Mouse (Mus musculus) liver, embryonic 15.5 days (tissue): Measurements from ENCODE around the gene Wdr60. TPM values are rescaled to one million over a fixed set of nuclear protein-coding genes. Genes with fewer than 3 reads are reported as not detected.

Source experiments
- ATAC-seq: fragments of 200-750 bp; cut with Nextera tagmentation; 2 replicates; pipeline ENCODE4 v1.8.0; 2017; ENCODE audit warnings: moderate number of reproducible peaks, mild to moderate bottlenecking, moderate library complexity; ENCODE audit not compliant: insufficient read depth
- H3K27ac ChIP-seq: fragments of 300-500 bp; sonication (generic); replicated peaks from 2 replicates; pipeline ENCODE4 v1.5.1; 2015; ENCODE audit warnings: mild to moderate bottlenecking, inconsistent platforms
- H3K27me3 ChIP-seq: fragments of 300-500 bp; sonication (generic); 2 replicates; pipeline ENCODE4 v1.6.1; 2015; ENCODE audit warnings: mild to moderate bottlenecking, inconsistent platforms
- H3K36me3 ChIP-seq: fragments of 300-500 bp; sonication (generic); replicated peaks from 2 replicates; pipeline ENCODE4 v1.6.1; 2015; ENCODE audit warnings: moderate library complexity, mild to moderate bottlenecking, inconsistent platforms
- H3K4me1 ChIP-seq: fragments of 300-500 bp; sonication (generic); replicated peaks from 2 replicates; pipeline ENCODE4 v1.6.1; 2015; ENCODE audit warnings: inconsistent platforms
- H3K4me2 ChIP-seq: fragments of 300-500 bp; sonication (generic); 2 replicates; pipeline ENCODE4 v1.6.1; 2015; ENCODE audit warnings: moderate library complexity, mild to moderate bottlenecking, inconsistent platforms
- H3K4me3 ChIP-seq: fragments of 300-500 bp; sonication (generic); replicated peaks from 2 replicates; pipeline ENCODE4 v1.5.1; 2015; ENCODE audit warnings: mild to moderate bottlenecking, inconsistent platforms
- H3K9ac ChIP-seq: fragments of 300-500 bp; sonication (generic); 2 replicates; pipeline ENCODE4 v1.6.1; 2015; ENCODE audit warnings: moderate library complexity, mild to moderate bottlenecking, inconsistent platforms
- H3K9me3 ChIP-seq: fragments of 300-500 bp; sonication (generic); replicated peaks from 2 replicates; pipeline ENCODE4 v1.6.1; 2016; ENCODE audit warnings: inconsistent platforms
- WGBS: fragments of 180-500 bp; shearing (Covaris S2); methylation state at CpG from one replicate; pipeline ENCODE4 v1.1.7; 2015; ENCODE audit warnings: mixed read lengths; ENCODE audit not compliant: insufficient replicate concordance; 5-methylcytosine and 5-hydroxymethylcytosine counted together
- polyA plus RNA-seq: library from polyadenylated mRNA; unstranded; fragments of >200 nt; fragmentation: Nextera tagmentation; extraction: Ambion mirVana; gene quantifications from 2 replicates; pipeline ENCODE4 v1.2.1, GENCODE M21; 2015

The Wdr60 gene
- polyA plus RNA-seq, 1 experiment from 2014 or later = 3.1 TPM

- no peak overlapping the region for H3K4me3 ChIP-seq
- no peaks in the 10 kb centered on the region for H3K36me3 ChIP-seq
- no peak overlapping the region for H3K4me2 ChIP-seq
- H3K9ac ChIP-seq = no peak overlapping the region
- ATAC-seq = no peak
- H3K4me1 ChIP-seq = no peaks in the 10 kb centered on the region
- 72% methylated on average over 12 of the region's 12 CpGs for WGBS
- H3K27me3 ChIP-seq = no peaks in the 10 kb centered on the region
- H3K27ac ChIP-seq = no peak overlapping the region
- H3K9me3 ChIP-seq = no peaks in the 10 kb centered on the region
These were observed 31.2 kb downstream of the Wdr60 start for GRCm38 (mm10) chr12:116231612-116232011.

GRCm38 (mm10) chr12:116229451-116229850, 33.4 kb downstream of the Wdr60 start:
- Histone ChIP-seq H3K4me1 (no peaks in the 10 kb centered on the region), H3K36me3 (peaks cover 4% of the 10 kb centered on the region; the same call in 1 of the 2 replicates), H3K27me3 (no peaks in the 10 kb centered on the region), H3K9me3 (no peaks in the 10 kb centered on the region), H3K4me2 (no peak overlapping the region), H3K9ac (no peak overlapping the region), H3K4me3 (no peak overlapping the region), H3K27ac (no peak overlapping the region)
- WGBS = 72% methylated on average over 3 of the region's 3 CpGs
- ATAC-seq = no peak

- no peak for ATAC-seq
- H3K36me3 ChIP-seq = peaks cover 7% of the 10 kb centered on the region; the same call in 1 of the 2 replicates
- WGBS = 69% methylated on average over 10 of the region's 10 CpGs
These were observed 36.3 kb downstream of the Wdr60 start for GRCm38 (mm10) chr12:116226289-116227057.

GRCm38 (mm10) chr12:116223107-116223506, 39.7 kb downstream of the Wdr60 start:
- Histone ChIP-seq H3K4me1 (no peaks in the 10 kb centered on the region), H3K4me2 (no peak overlapping the region), H3K9ac (no peak overlapping the region), H3K36me3 (peaks cover 7% of the 10 kb centered on the region; the same call in 1 of the 2 replicates), H3K27me3 (no peaks in the 10 kb centered on the region), H3K9me3 (no peaks in the 10 kb centered on the region), H3K4me3 (no peak overlapping the region), H3K27ac (no peak overlapping the region)
- ATAC-seq = no peak
- 81% methylated on average over 2 of the region's 2 CpGs for WGBS

More at GRCm38 (mm10) chr12:116226289-116227057, 36.3 kb downstream of the Wdr60 start:
- no peaks in the 10 kb centered on the region for H3K4me1 ChIP-seq
- H3K9me3 ChIP-seq = no peaks in the 10 kb centered on the region
- no peaks in the 10 kb centered on the region for H3K27me3 ChIP-seq
- H3K4me3 ChIP-seq = no peak overlapping the region
- H3K27ac ChIP-seq = no peak overlapping the region
- H3K4me2 ChIP-seq = no peak overlapping the region
- H3K9ac ChIP-seq = no peak overlapping the region

GRCm38 (mm10) chr12:116207486-116207885, 55.3 kb downstream of the Wdr60 start:
- WGBS = 82% methylated on average over 8 of the region's 8 CpGs
- H3K4me3 ChIP-seq = no peak overlapping the region
- no peak overlapping the region for H3K27ac ChIP-seq
- H3K4me2 ChIP-seq = no peak overlapping the region
- H3K9me3 ChIP-seq = no peaks in the 10 kb centered on the region
- H3K27me3 ChIP-seq = no peaks in the 10 kb centered on the region
- no peak overlapping the region for H3K9ac ChIP-seq
- no peaks in the 10 kb centered on the region for H3K4me1 ChIP-seq
- 0 out of 2 replicates have a peak, but pooled peaks cover 4% of the 10 kb centered on the region for H3K36me3 ChIP-seq
- no peak for ATAC-seq

- Histone ChIP-seq H3K27ac (no peak overlapping the region), H3K4me1 (no peaks in the 10 kb centered on the region), H3K27me3 (no peaks in the 10 kb centered on the region), H3K9me3 (no peaks in the 10 kb centered on the region), H3K36me3 (0 out of 2 replicates have a peak, but pooled peaks cover 4% of the 10 kb centered on the region), H3K4me3 (no peak overlapping the region), H3K9ac (no peak overlapping the region), H3K4me2 (no peak overlapping the region)
- no peak for ATAC-seq
- WGBS = 69% methylated on average over 3 of the region's 3 CpGs
These were observed 57.1 kb downstream of the Wdr60 start for GRCm38 (mm10) chr12:116205726-116206125.

GRCm38 (mm10) chr12:116202176-116202981, 60.4 kb downstream of the Wdr60 start:
- Histone ChIP-seq H3K36me3 (no peaks in the 10 kb centered on the region), H3K4me1 (no peaks in the 10 kb centered on the region), H3K4me2 (no peak overlapping the region), H3K4me3 (no peak overlapping the region), H3K27me3 (no peaks in the 10 kb centered on the region), H3K9me3 (no peaks in the 10 kb centered on the region), H3K9ac (no peak overlapping the region), H3K27ac (no peak overlapping the region)
- no peak for ATAC-seq
- 27% methylated on average over 9 of the region's 9 CpGs for WGBS

- H3K9ac ChIP-seq = no peak overlapping the region
- no peaks in the 10 kb centered on the region for H3K27me3 ChIP-seq
- no peaks in the 10 kb centered on the region for H3K4me1 ChIP-seq
- H3K4me2 ChIP-seq = no peak overlapping the region
- 71% methylated on average over 6 of the region's 6 CpGs for WGBS
- H3K36me3 ChIP-seq = no peaks in the 10 kb centered on the region
- H3K27ac ChIP-seq = no peak overlapping the region
- no peak for ATAC-seq
- H3K9me3 ChIP-seq = no peaks in the 10 kb centered on the region
- H3K4me3 ChIP-seq = no peak overlapping the region
These were observed 64.0 kb downstream of the Wdr60 start for GRCm38 (mm10) chr12:116198791-116199190.

GRCm38 (mm10) chr12:116196221-116196620, 66.6 kb downstream of the Wdr60 start:
- Histone ChIP-seq H3K27me3 (no peaks in the 10 kb centered on the region), H3K27ac (no peak overlapping the region), H3K36me3 (no peaks in the 10 kb centered on the region), H3K9me3 (no peaks in the 10 kb centered on the region), H3K4me3 (no peak overlapping the region), H3K4me2 (no peak overlapping the region), H3K4me1 (no peaks in the 10 kb centered on the region), H3K9ac (no peak overlapping the region)
- ATAC-seq = no peak
- WGBS = 51% methylated on average over 8 of the region's 8 CpGs

GRCm38 (mm10) chr12:116194641-116195040, 68.2 kb downstream of the Wdr60 start:
- no peak overlapping the region for H3K9ac ChIP-seq
- H3K27ac ChIP-seq = no peak overlapping the region
- no peaks in the 10 kb centered on the region for H3K36me3 ChIP-seq
- no peaks in the 10 kb centered on the region for H3K9me3 ChIP-seq
- no peaks in the 10 kb centered on the region for H3K27me3 ChIP-seq
- no peak overlapping the region for H3K4me3 ChIP-seq
- ATAC-seq = no peak
- no peaks in the 10 kb centered on the region for H3K4me1 ChIP-seq
- H3K4me2 ChIP-seq = no peak overlapping the region

- Histone ChIP-seq H3K9me3 (no peaks in the 10 kb centered on the region), H3K4me3 (no peak overlapping the region), H3K36me3 (no peaks in the 10 kb centered on the region), H3K27me3 (no peaks in the 10 kb centered on the region), H3K4me1 (no peaks in the 10 kb centered on the region), H3K4me2 (no peak overlapping the region), H3K27ac (no peak overlapping the region), H3K9ac (no peak overlapping the region)
- 58% methylated on average over 6 of the region's 6 CpGs for WGBS
- no peak for ATAC-seq
These were observed 68.9 kb downstream of the Wdr60 start for GRCm38 (mm10) chr12:116193952-116194351.
